23 mouse cellular contexts compared by ENCODE assay signal in the genomic region with DNA sequence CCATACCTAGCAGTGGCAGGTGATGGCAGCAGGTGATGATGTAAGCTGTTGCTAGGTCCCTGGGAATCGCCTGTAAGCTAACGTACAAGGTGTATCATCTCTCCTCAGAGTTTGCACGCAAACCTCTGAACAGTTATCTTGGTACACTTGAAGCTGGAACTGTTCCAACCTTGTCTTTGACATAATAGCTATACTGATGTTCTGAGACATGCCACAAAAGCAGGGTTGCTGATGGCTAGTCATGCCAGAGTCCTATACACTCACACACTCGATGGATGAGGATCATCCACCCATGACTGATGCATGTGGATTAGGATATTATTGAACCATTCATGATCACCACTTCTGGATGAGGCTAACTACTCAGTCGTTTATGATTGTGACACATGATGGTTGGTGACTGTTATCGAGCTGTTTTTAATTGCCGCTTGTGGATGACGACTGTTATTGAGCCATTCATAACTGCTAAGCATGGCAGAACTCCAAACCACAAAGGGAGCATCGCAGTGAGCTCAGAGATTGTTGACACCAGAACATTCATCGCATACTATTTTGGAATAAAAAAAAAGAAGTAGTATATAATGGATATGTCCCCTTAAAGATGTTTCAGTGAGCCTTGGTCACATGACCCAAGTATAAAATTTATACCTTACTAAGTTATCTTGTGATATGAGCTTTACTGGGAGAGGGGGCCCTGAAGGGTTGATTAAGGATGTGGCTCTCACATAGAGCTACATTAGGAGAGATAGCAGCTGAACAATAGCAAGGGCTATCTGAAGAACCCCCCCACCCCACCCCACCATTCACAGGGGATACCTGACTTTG.
DNase-seq lines count a peak whose midpoint lies in the region; ATAC-seq and TF ChIP-seq lines count a peak whose summit lies in the region.
"Had no signal": no experiment of that assay in that cellular context is flagged by ENCODE, and none has a peak within 500 bp of the region (broad histone marks: within the 10 kb centered on the region; RNA-seq: fewer than 3 reads in every experiment).

No protein-coding gene starts in this region.

- CTCF ChIA-PET in Patski (lab: Charles Lee), result interaction anchor here (1.9 kb wide), 1 partner anchor 16 kb away, joined by 3 read pairs; no protein-coding TSS in a partner anchor

- 81% methylated on average over 10 of the region's 10 CpGs for WGBS in kidney, postnatal 0 days
- WGBS in kidney, embryonic 14.5 days, result 86% methylated on average over 10 of the region's 10 CpGs
- 88% methylated on average over 10 of the region's 10 CpGs for WGBS in midbrain, embryonic 11.5 days
- 85% methylated on average over 10 of the region's 10 CpGs for WGBS in midbrain, embryonic 15.5 days

- H3K27ac ChIP-seq in kidney, postnatal 0 days, result no peak overlapping the region
- no peak overlapping the region for H3K27ac ChIP-seq in kidney, embryonic 14.5 days (ENCODE audit: low read depth, low read length)
- H3K27ac ChIP-seq in midbrain, embryonic 11.5 days (ENCODE audit: low read depth, low read length), result no peak overlapping the region
- H3K27ac ChIP-seq in midbrain, embryonic 15.5 days, result no peak overlapping the region
- H3K27ac ChIP-seq: forebrain, embryonic 13.5 days; hindbrain, embryonic 14.5 days; kidney, embryonic 15.5 days; neural tube, embryonic 15.5 days had no signal

- ATAC-seq in kidney, postnatal 0 days (replicated peaks; ENCODE audit: low FRiP score, low read depth), result no peak
- no peak for ATAC-seq in kidney, embryonic 14.5 days (ENCODE audit: low FRiP score, low TSS enrichment)
- ATAC-seq in Patski, result peak; percentile 70
- ATAC-seq in megakaryocyte progenitor cell, adult 5-6 weeks (replicated peaks; ENCODE audit: poor library complexity), result peak; percentile 85
- no peak for ATAC-seq in midbrain, embryonic 11.5 days (ENCODE audit: low FRiP score)
- ATAC-seq in midbrain, embryonic 15.5 days (replicated peaks), result no peak
- ATAC-seq: CD4-positive, CD25-positive, alpha-beta regulatory T cell, adult 4 months; forebrain, embryonic 13.5 days; liver, postnatal 0 days had no signal

- POLR2A ChIA-PET in Patski (lab: Charles Lee), result no interaction called here

- no peaks in the 10 kb centered on the region for H3K27me3 ChIP-seq in kidney, postnatal 0 days (ENCODE audit: insufficient read depth, low read length)
- H3K27me3 ChIP-seq in kidney, embryonic 14.5 days (ENCODE audit: control insufficient read depth, insufficient read depth, low read length), result no peaks in the 10 kb centered on the region
- H3K27me3 ChIP-seq in C2C12 (ENCODE audit: control insufficient read depth, insufficient read depth, insufficient read length) (no peaks in the 10 kb centered on the region), Patski (no peaks in the 10 kb centered on the region)
- no peaks in the 10 kb centered on the region for H3K27me3 ChIP-seq in midbrain, embryonic 11.5 days (ENCODE audit: control insufficient read depth, insufficient read depth, low read length)
- H3K27me3 ChIP-seq in midbrain, embryonic 15.5 days (replicated peaks), result no peaks in the 10 kb centered on the region
- H3K27me3 ChIP-seq: forebrain, embryonic 13.5 days; heart, embryonic 12.5 days; kidney, embryonic 15.5 days; neural tube, embryonic 15.5 days had no signal

- H3K4me3 ChIP-seq in kidney, postnatal 0 days (replicated peaks; ENCODE audit: low read depth, low read length), result no peak overlapping the region
- H3K4me3 ChIP-seq in kidney, embryonic 14.5 days (ENCODE audit: low read length), result no peak overlapping the region
- no peak overlapping the region for H3K4me3 ChIP-seq in C2C12 (ENCODE audit: insufficient read depth, poor library complexity, severe bottlenecking)
- H3K4me3 ChIP-seq in midbrain, embryonic 11.5 days (ENCODE audit: low read depth, low read length), result no peak overlapping the region
- no peak overlapping the region for H3K4me3 ChIP-seq in midbrain, embryonic 15.5 days
- H3K4me3 ChIP-seq: erythroblast, embryonic 14.5 days; forebrain, embryonic 13.5 days; heart, embryonic 12.5 days; kidney, embryonic 15.5 days; neural tube, embryonic 15.5 days had no signal

- no peak overlapping the region for H3K9ac ChIP-seq in kidney, postnatal 0 days (ENCODE audit: low read depth, low read length)
- H3K9ac ChIP-seq in kidney, embryonic 14.5 days (ENCODE audit: low read depth, low read length), result no peak overlapping the region
- no peak overlapping the region for H3K9ac ChIP-seq in midbrain, embryonic 11.5 days (ENCODE audit: low read length)
- H3K9ac ChIP-seq in midbrain, embryonic 15.5 days, result no peak overlapping the region
- H3K9ac ChIP-seq: forebrain, embryonic 13.5 days; heart, embryonic 12.5 days; hindbrain, embryonic 14.5 days; kidney, embryonic 15.5 days; liver, postnatal 0 days; neural tube, embryonic 15.5 days had no signal

- TF ChIP-seq CTCF in kidney, postnatal 0 days (IDR thresholded peaks at IDR 0.05; ENCODE audit: low read depth), result no peak
- TF ChIP-seq CTCF in C2C12 (IDR thresholded peaks at IDR 0.05; ENCODE audit: control insufficient read depth, insufficient read depth, insufficient read length) (no peak), Patski (IDR thresholded peaks at IDR 0.05) (no peak)

- H3K79me3 ChIP-seq in C2C12 (ENCODE audit: low read depth), result no peaks in the 10 kb centered on the region

- H3K4me1 ChIP-seq in kidney, postnatal 0 days (replicated peaks; ENCODE audit: insufficient read depth, low read length), result no peaks in the 10 kb centered on the region
- H3K4me1 ChIP-seq in kidney, embryonic 14.5 days (ENCODE audit: control insufficient read depth, insufficient read depth, low read length), result no peaks in the 10 kb centered on the region
- H3K4me1 ChIP-seq in midbrain, embryonic 11.5 days (ENCODE audit: control insufficient read depth, insufficient read depth, low read length), result no peaks in the 10 kb centered on the region
- no peaks in the 10 kb centered on the region for H3K4me1 ChIP-seq in midbrain, embryonic 15.5 days
- H3K4me1 ChIP-seq: heart, embryonic 12.5 days; kidney, embryonic 15.5 days; neural tube, embryonic 15.5 days had no signal

- DNase-seq in kidney, postnatal 0 days (ENCODE audit: low spot score), result peak; percentile 27
- peak; percentile 67 for DNase-seq in Patski (ENCODE audit: low read depth, low spot score)
- no peak for DNase-seq in midbrain, embryonic 11.5 days (ENCODE audit: low spot score, missing footprints)
- DNase-seq: cerebellum, adult 2 months; cerebellum, postnatal 36 days; gastrocnemius, postnatal 14 days; heart, postnatal 14 days; layer of hippocampus, postnatal 36 days; liver, postnatal 0 days; lung, postnatal 4 days; midbrain, embryonic 14.5 days; thymus, adult 2 months had no signal

- H3K9me3 ChIP-seq in kidney, postnatal 0 days (replicated peaks; ENCODE audit: low read length), result no peaks in the 10 kb centered on the region
- H3K9me3 ChIP-seq in kidney, embryonic 14.5 days (ENCODE audit: control insufficient read depth, low read length), result no peaks in the 10 kb centered on the region
- H3K9me3 ChIP-seq in midbrain, embryonic 11.5 days (ENCODE audit: control insufficient read depth, low read length), result no peaks in the 10 kb centered on the region
- no peaks in the 10 kb centered on the region for H3K9me3 ChIP-seq in midbrain, embryonic 15.5 days
- H3K9me3 ChIP-seq: forebrain, embryonic 13.5 days; kidney, embryonic 15.5 days; neural tube, embryonic 15.5 days had no signal

- H3K79me2 ChIP-seq in C2C12 (ENCODE audit: control insufficient read depth, insufficient read depth), result no peaks in the 10 kb centered on the region

- no peak overlapping the region for H3ac ChIP-seq in C2C12 (ENCODE audit: control insufficient read depth, insufficient read length, low read depth)

- no peak overlapping the region for H3K4me2 ChIP-seq in kidney, postnatal 0 days (ENCODE audit: low read length)
- no peak overlapping the region for H3K4me2 ChIP-seq in kidney, embryonic 14.5 days (replicated peaks; ENCODE audit: low read depth, low read length)
- H3K4me2 ChIP-seq in midbrain, embryonic 11.5 days, result no peak overlapping the region
- H3K4me2 ChIP-seq in midbrain, embryonic 15.5 days, result no peak overlapping the region
- H3K4me2 ChIP-seq: forebrain, embryonic 13.5 days; heart, embryonic 12.5 days; hindbrain, embryonic 14.5 days; kidney, embryonic 15.5 days; neural tube, embryonic 15.5 days had no signal

- no peaks in the 10 kb centered on the region for H3K36me3 ChIP-seq in kidney, postnatal 0 days (ENCODE audit: insufficient read depth, low read length)
- H3K36me3 ChIP-seq in kidney, embryonic 14.5 days (ENCODE audit: control insufficient read depth, insufficient read depth, low read length), result no peaks in the 10 kb centered on the region
- H3K36me3 ChIP-seq in C2C12 (ENCODE audit: control insufficient read depth, insufficient read depth), result no peaks in the 10 kb centered on the region
- no peaks in the 10 kb centered on the region for H3K36me3 ChIP-seq in midbrain, embryonic 11.5 days (ENCODE audit: control insufficient read depth, insufficient read depth, low read length)
- H3K36me3 ChIP-seq in midbrain, embryonic 15.5 days (replicated peaks), result no peaks in the 10 kb centered on the region
- H3K36me3 ChIP-seq: heart, embryonic 12.5 days; kidney, embryonic 15.5 days; neural tube, embryonic 15.5 days had no signal

- in situ Hi-C loops in Patski (cut with MboI; ENCODE audit: low pct_unique_long_range_greater_than_20kb), result no loop called here

TF ChIP-seq in C2C12, 6 proteins besides CTCF, POLR2A, EP300 and RAD21:
- TF ChIP-seq CEBPB (IDR thresholded peaks at IDR 0.05; ENCODE audit: low read depth) (peak; percentile 17), MYOG (IDR thresholded peaks at IDR 0.05; ENCODE audit: control insufficient read depth, extremely low read depth, insufficient read length) (no peak), FOSL1 (IDR thresholded peaks at IDR 0.05; ENCODE audit: insufficient read depth, low read length, poor library complexity, severe bottlenecking) (no peak), USF1 (IDR thresholded peaks at IDR 0.05; ENCODE audit: low read depth) (peak; percentile 69)

Comparison
In these comparisons a context has a peak if more than half of its experiments do, and no peak if none do; other contexts are left out.
1. ATAC-seq: peak in Patski (single experiment) and megakaryocyte progenitor cell, adult 5-6 weeks (single experiment); none in kidney, postnatal 0 days (single experiment), kidney, embryonic 14.5 days (single experiment), midbrain, embryonic 11.5 days (single experiment) and midbrain, embryonic 15.5 days (single experiment).